Mouse (Mus musculus): ENCODE results near the gene Sntg2.

DNA sequence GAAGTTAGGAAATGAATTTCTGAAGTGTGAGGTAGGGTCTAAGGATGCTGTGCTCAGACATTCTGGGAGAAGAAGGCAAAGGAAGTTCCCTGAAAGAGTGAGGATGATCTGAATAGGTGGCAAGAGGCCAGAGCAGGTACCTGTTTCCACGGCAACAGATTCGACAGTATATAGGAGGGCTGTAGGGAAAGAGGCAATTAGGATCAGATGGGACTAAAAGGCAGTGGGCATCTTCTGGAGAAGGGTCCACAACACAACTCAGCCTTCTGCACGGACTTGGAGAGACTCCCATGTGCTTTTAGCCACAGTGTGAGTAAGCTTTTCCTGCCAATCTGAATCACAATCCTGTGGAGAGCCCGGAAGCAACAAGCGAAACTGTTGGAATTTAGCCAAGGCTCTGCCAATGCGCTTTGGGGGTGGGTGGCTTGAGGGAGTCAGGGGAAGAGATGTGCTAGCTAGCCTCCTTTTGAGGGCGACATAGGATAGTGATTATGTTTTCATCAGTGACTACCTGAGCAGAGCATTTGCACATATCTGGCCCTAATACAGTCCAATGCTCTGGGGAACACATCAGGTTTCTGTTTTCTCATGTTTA lies 219.0 kb downstream of the Sntg2 start:
- TF ChIP-seq CTCF (IDR thresholded peaks at IDR 0.05; ENCODE audit: low read depth, low read length) (no peak), GATA1 (IDR thresholded peaks at IDR 0.05; ENCODE audit: borderline replicate concordance, low read length) (no peak), TAL1 (conservative IDR thresholded peaks at IDR 0.05; ENCODE audit: low read depth, low read length) (no peak), POLR2AphosphoS5 (IDR thresholded peaks at IDR 0.05; ENCODE audit: insufficient replicate concordance, low read depth, low read length) (no peak)
